Mouse (Mus musculus) CH12.LX (cell line): Measurements from ENCODE around the gene Tmem106c. TPM values are rescaled to one million over a fixed set of nuclear protein-coding genes. Genes with fewer than 3 reads are reported as not detected.

Experiments used
- DNase-seq: peaks from one replicate; pipeline ENCODE4 v3.0.0-alpha.2; 2013; ENCODE audit errors: extremely low read depth
- H3K27ac ChIP-seq: 2 replicates; pipeline ENCODE4 v1.5.1; 2012; ENCODE audit warnings: low read depth, mild to moderate bottlenecking, control low read depth, moderate library complexity; ENCODE audit not compliant: insufficient read depth
- H3K27me3 ChIP-seq: replicated peaks from 2 replicates; pipeline ENCODE3; 2012; ENCODE audit warnings: inconsistent platforms
- H3K36me3 ChIP-seq, 2 experiments: replicated peaks in 1 of 2; 2 replicates each; pipeline versions ENCODE3 to v1.6.1; 2012; ENCODE audit warnings: inconsistent platforms in 1 of 2, low read length in 1 of 2, mild to moderate bottlenecking in 1 of 2, mixed read lengths in 1 of 2, moderate library complexity in 1 of 2; ENCODE audit not compliant: control insufficient read depth in 1 of 2, insufficient read depth in 1 of 2
- H3K4me1 ChIP-seq, 2 experiments: 2 replicates each; pipeline ENCODE4 v1.6.1; 2012; ENCODE audit warnings: inconsistent platforms in 1 of 2, moderate library complexity in 1 of 2; ENCODE audit not compliant: insufficient read depth in 2 of 2, control insufficient read depth in 1 of 2
- H3K4me2 ChIP-seq: 2 replicates; pipeline ENCODE4 v1.6.1; 2012; ENCODE audit warnings: low read depth, mild to moderate bottlenecking, control low read depth; ENCODE audit not compliant: poor library complexity, insufficient read depth, severe bottlenecking
- H3K4me3 ChIP-seq, 3 experiments: fragments of 150-350 bp in 1 of 3; sonication (generic) in 1 of 3; replicated peaks in 1 of 3; 2 replicates each; pipeline versions ENCODE3 to v1.5.1; 2011 to 2012; ENCODE audit warnings: low read depth in 2 of 3, low read length in 2 of 3, mild to moderate bottlenecking in 2 of 3, moderate library complexity in 2 of 3, control low read depth in 1 of 3, improper control_type of control experiment in 1 of 3, inconsistent platforms in 1 of 3, mixed read lengths in 1 of 3; ENCODE audit not compliant: poor library complexity in 1 of 3
- H3K79me2 ChIP-seq: replicated peaks from 2 replicates; pipeline ENCODE4 v1.6.1; 2012; ENCODE audit warnings: mild to moderate bottlenecking, moderate library complexity; ENCODE audit not compliant: control insufficient read depth, poor library complexity, insufficient read depth, severe bottlenecking; ENCODE audit errors: extremely low read depth
- H3K9ac ChIP-seq: 2 replicates; pipeline ENCODE4 v1.6.1; 2012; ENCODE audit warnings: low read depth, mild to moderate bottlenecking, control low read depth, moderate library complexity; ENCODE audit not compliant: insufficient read depth
- H3K9me3 ChIP-seq: replicated peaks from 2 replicates; pipeline ENCODE3; 2012; ENCODE audit warnings: low read length, inconsistent platforms, mixed read lengths
- BHLHE40 ChIP-seq: IDR thresholded peaks from 2 replicates; pipeline ENCODE4 v1.6.1; 2011; ENCODE audit warnings: mild to moderate bottlenecking, low read depth, low read length, improper control_type of control experiment
- CHD1 ChIP-seq: IDR thresholded peaks from 2 replicates; pipeline ENCODE4 v1.6.1; 2012; ENCODE audit warnings: low read depth, low read length, improper control_type of control experiment, inconsistent platforms
- CHD2 ChIP-seq: IDR thresholded peaks from 2 replicates; pipeline ENCODE4 v1.6.1; 2011; ENCODE audit warnings: low read length, improper control_type of control experiment
- CTCF ChIP-seq, 2 experiments: IDR thresholded peaks in 1 of 2; conservative IDR thresholded peaks in 1 of 2; 2 replicates each; pipeline ENCODE4 v1.5.1; 2011 to 2012; ENCODE audit warnings: low read depth in 2 of 2, low read length in 2 of 2, improper control_type of control experiment in 1 of 2, inconsistent platforms in 1 of 2, mild to moderate bottlenecking in 1 of 2, moderate library complexity in 1 of 2
- HCFC1 ChIP-seq: IDR thresholded peaks from 2 replicates; pipeline ENCODE4 v1.6.1; 2012; ENCODE audit warnings: low read depth, mild to moderate bottlenecking, inconsistent platforms, low read length, improper control_type of control experiment
- IRF4 ChIP-seq: IDR thresholded peaks from 2 replicates; pipeline ENCODE4 v1.6.1; 2014; ENCODE audit warnings: low read depth, mild to moderate bottlenecking, inconsistent platforms, low read length, improper control_type of control experiment
- MEF2A ChIP-seq: IDR thresholded peaks from 2 replicates; pipeline ENCODE4 v1.6.1; 2014; ENCODE audit warnings: low read depth, mild to moderate bottlenecking, inconsistent platforms, low read length, improper control_type of control experiment, borderline replicate concordance
- MXI1 ChIP-seq: IDR thresholded peaks from 2 replicates; pipeline ENCODE4 v1.6.1; 2011; ENCODE audit warnings: mild to moderate bottlenecking, low read depth, low read length, improper control_type of control experiment
- POLR2A ChIP-seq: IDR thresholded peaks from 2 replicates; pipeline ENCODE4 v1.6.1; 2011; ENCODE audit warnings: low read depth, mild to moderate bottlenecking, improper control_type of control experiment, low read length
- POLR2AphosphoS2 ChIP-seq: IDR thresholded peaks from 2 replicates; pipeline ENCODE4 v1.6.1; 2011; ENCODE audit warnings: low read depth, low read length, improper control_type of control experiment
- RAD21 ChIP-seq: IDR thresholded peaks from 2 replicates; pipeline ENCODE4 v1.6.1; 2011; ENCODE audit warnings: low read depth, mild to moderate bottlenecking, low read length, improper control_type of control experiment, moderate library complexity
- RCOR1 ChIP-seq: conservative IDR thresholded peaks from 2 replicates; pipeline ENCODE4 v1.6.1; 2012; ENCODE audit warnings: low read depth, mild to moderate bottlenecking, inconsistent platforms, low read length, improper control_type of control experiment
- SMC3 ChIP-seq: IDR thresholded peaks from 2 replicates; pipeline ENCODE4 v1.6.1; 2011; ENCODE audit warnings: low read depth, low read length, improper control_type of control experiment
- TCF12 ChIP-seq: IDR thresholded peaks from 2 replicates; pipeline ENCODE4 v1.6.1; 2014; ENCODE audit warnings: low read depth, mild to moderate bottlenecking, inconsistent platforms, low read length, improper control_type of control experiment
- ZC3H11A ChIP-seq: IDR thresholded peaks from 2 replicates; pipeline ENCODE4 v1.6.1; 2012; ENCODE audit warnings: low read depth, mild to moderate bottlenecking, inconsistent platforms, low read length, improper control_type of control experiment
- ZKSCAN1 ChIP-seq: IDR thresholded peaks from 2 replicates; pipeline ENCODE4 v1.6.1; 2012; ENCODE audit warnings: low read depth, inconsistent platforms, low read length, improper control_type of control experiment, borderline replicate concordance
- ZNF384 ChIP-seq: IDR thresholded peaks from 2 replicates; pipeline ENCODE4 v1.6.1; 2012; ENCODE audit warnings: low read depth, low read length, improper control_type of control experiment, inconsistent platforms
- dilution Hi-C: fragments of 300-500 bp; cut with MboI; formaldehyde crosslinking; loops from 2 replicates; pipeline ENCODE4 v1.14.3; 2020; ENCODE audit warnings: low sequenced_read_pairs; ENCODE audit not compliant: extremely low pct_unique_long_range_greater_than_20kb, extremely low pct_ligation_motif_present
- in situ Hi-C: fragments of 300-500 bp; cut with MboI; formaldehyde crosslinking; loops from 3 replicates; pipeline ENCODE4 v1.14.3; 2019; ENCODE audit warnings: low sequenced_read_pairs, low pct_ligation_motif_present, low pct_unique_long_range_greater_than_20kb, mixed read lengths
- polyA plus RNA-seq: library from polyadenylated mRNA; unstranded; fragments of >175 nt; gene quantifications from 2 replicates; pipeline ENCODE4 v1.2.1, GENCODE M21; 2012; ENCODE audit warnings: low read depth; ENCODE audit not compliant: insufficient read length
- total RNA-seq, 2 experiments: library from RNA; depleted of rRNA; stranded (reverse); fragments of 300-350 nt in 1 of 2; fragments of >200 nt in 1 of 2; gene quantifications; 2 replicates each; pipeline ENCODE4 v1.2.3; 2012 to 2014

The Tmem106c gene
- total and polyA plus RNA-seq, 3 experiments, result 18.5 to 25.7 (median 25.5) TPM

GRCm38 (mm10) chr15:97964836-97965187 lies 812 bp downstream of the Tmem106c start:
- DNase-seq, result no peak
- Histone ChIP-seq H3K27ac (no peak overlapping the region), H3K36me3 (peaks cover 4 to 18% of the 10 kb centered on the region in 2 experiments), H3K9ac (peak overlapping the region; percentile 83), H3K9me3 (no peaks in the 10 kb centered on the region), H3K4me2 (peak overlapping the region; percentile 52), H3K4me3 (peak overlapping the region in 2 of 3 experiments; percentile 55 to 79), H3K27me3 (no peaks in the 10 kb centered on the region), H3K79me2 (no peaks in the 10 kb centered on the region), H3K4me1 (peaks cover 6 to 21% of the 10 kb centered on the region in 2 experiments; a peak in 3 of 4 replicates)
- TF ChIP-seq CHD1, result no peak
- TF ChIP-seq IRF4, result no peak
- TF ChIP-seq POLR2A, result no peak
- no peak for TF ChIP-seq HCFC1
- no peak for TF ChIP-seq BHLHE40
- no peak for TF ChIP-seq RCOR1
- TF ChIP-seq TCF12, result no peak
- no peak for TF ChIP-seq ZNF384
- no peak for TF ChIP-seq MEF2A
- no peak for TF ChIP-seq ZKSCAN1
- TF ChIP-seq RAD21, result no peak
- in situ Hi-C loops, result loop anchor here (10.0 kb wide), 1 partner anchor 190 kb away; no protein-coding TSS in a partner anchor
- dilution Hi-C loops, result loop anchor here (25.0 kb wide), 1 partner anchor 178 kb away; the partner anchor contains the start of gene Slc48a1

GRCm38 (mm10) chr15:97965311-97966045 lies 1.5 kb downstream of the Tmem106c start:
- H3K9ac ChIP-seq, result no peak overlapping the region
- H3K79me2 ChIP-seq, result no peaks in the 10 kb centered on the region
- H3K4me1 ChIP-seq, result peaks cover 7 to 28% of the 10 kb centered on the region in 2 experiments
- no peak overlapping the region for H3K4me2 ChIP-seq
- no peaks in the 10 kb centered on the region for H3K27me3 ChIP-seq
- H3K36me3 ChIP-seq, result peaks cover 4 to 18% of the 10 kb centered on the region in 2 experiments
- H3K27ac ChIP-seq, result no peak overlapping the region
- in situ Hi-C loops, result loop anchor here (10.0 kb wide), 1 partner anchor 189 kb away; no protein-coding TSS in a partner anchor
- H3K4me3 ChIP-seq, result no peak overlapping the region
- H3K9me3 ChIP-seq, result no peaks in the 10 kb centered on the region
- no peak for TF ChIP-seq MXI1
- TF ChIP-seq, all 38 proteins: peak for 0
- DNase-seq, result no peak
- dilution Hi-C loops, result loop anchor here (25.0 kb wide), 1 partner anchor 178 kb away; the partner anchor contains the start of gene Slc48a1

GRCm38 (mm10) chr15:97970299-97970698 lies 6.3 kb downstream of the Tmem106c start:
- dilution Hi-C loops (loop anchor here (25.0 kb wide), 1 partner anchor 183 kb away; the partner anchor contains the start of gene Slc48a1), in situ Hi-C loops (no loop called here)
- DNase-seq, result peak; percentile 66

More at GRCm38 (mm10) chr15:97970299-97970698, 6.3 kb downstream of the Tmem106c start:
- Histone ChIP-seq H3K79me2 (no peaks in the 10 kb centered on the region), H3K27me3 (peaks cover 8% of the 10 kb centered on the region), H3K4me2 (no peak overlapping the region), H3K4me1 (peaks cover 5 to 27% of the 10 kb centered on the region in 2 experiments), H3K4me3 (no peak overlapping the region), H3K36me3 (peaks cover 4 to 18% of the 10 kb centered on the region in 2 experiments), H3K9ac (no peak overlapping the region), H3K27ac (no peak overlapping the region), H3K9me3 (no peaks in the 10 kb centered on the region)
- TF ChIP-seq SMC3, result peak; percentile 61
- peak; percentile 35; the same call in 1 of the 2 replicates for TF ChIP-seq IRF4
- TF ChIP-seq RAD21, result peak; percentile 66
- TF ChIP-seq CHD2, result no peak
- no peak for TF ChIP-seq POLR2AphosphoS2
- no peak for TF ChIP-seq ZC3H11A
- TF ChIP-seq CTCF (conservative IDR thresholded peaks at IDR 0.05 in 1 of 2, IDR thresholded peaks at IDR 0.05 in 1 of 2; ENCODE audit: low read depth in 2 of 2, low read length in 2 of 2), result peak in 1 of 2 experiments; percentile 78; a peak in 3 of 4 replicates
